Mouse (Mus musculus) liver, embryonic 12.5 days (tissue): ENCODE data around the gene Gm7682. TPM values are rescaled to one million over a fixed set of nuclear protein-coding genes. Genes with fewer than 3 reads are reported as not detected.
"Not testable (repeated sequence)": the region's sequence is repeated elsewhere in the genome, so short reads cannot be mapped to it uniquely, and the experiment has no call there.

Experiments
- ATAC-seq: fragments of 200-750 bp; cut with Nextera tagmentation; 2 replicates; pipeline ENCODE4 v1.8.0; 2017; ENCODE audit warnings: moderate number of reproducible peaks, mild to moderate bottlenecking, moderate library complexity
- H3K27ac ChIP-seq: fragments of 300-500 bp; sonication (generic); 2 replicates; pipeline ENCODE4 v1.5.1; 2016; ENCODE audit warnings: mild to moderate bottlenecking
- H3K27me3 ChIP-seq: fragments of 300-500 bp; sonication (generic); replicated peaks from 2 replicates; pipeline ENCODE4 v1.6.1; 2016; ENCODE audit warnings: mild to moderate bottlenecking, moderate library complexity
- H3K36me3 ChIP-seq: fragments of 300-500 bp; sonication (generic); 2 replicates; pipeline ENCODE4 v1.6.1; 2016; ENCODE audit warnings: mild to moderate bottlenecking, moderate library complexity
- H3K4me1 ChIP-seq: fragments of 300-500 bp; sonication (generic); 2 replicates; pipeline ENCODE4 v1.6.1; 2016
- H3K4me2 ChIP-seq: fragments of 300-500 bp; sonication (generic); 2 replicates; pipeline ENCODE4 v1.6.1; 2016; ENCODE audit warnings: mild to moderate bottlenecking, moderate library complexity
- H3K4me3 ChIP-seq: fragments of 300-500 bp; sonication (generic); 2 replicates; pipeline ENCODE4 v1.5.1; 2016; ENCODE audit warnings: mild to moderate bottlenecking, moderate library complexity
- H3K9ac ChIP-seq: fragments of 300-500 bp; sonication (generic); 2 replicates; pipeline ENCODE4 v1.6.1; 2016; ENCODE audit warnings: mild to moderate bottlenecking, moderate library complexity
- H3K9me3 ChIP-seq: fragments of 300-500 bp; sonication (generic); replicated peaks from 2 replicates; pipeline ENCODE4 v1.6.1; 2016; ENCODE audit warnings: mild to moderate bottlenecking, moderate library complexity
- WGBS: fragments of 180-500 bp; shearing (Covaris S2); methylation state at CpG from one replicate; pipeline ENCODE4 v1.1.7; 2016; ENCODE audit not compliant: insufficient replicate concordance; 5-methylcytosine and 5-hydroxymethylcytosine counted together
- polyA plus RNA-seq: library from polyadenylated mRNA; unstranded; fragments of >200 nt; fragmentation: Nextera tagmentation; extraction: Ambion mirVana; gene quantifications from 2 replicates; pipeline ENCODE4 v1.2.1, GENCODE M21; 2016

Gene Gm7682
- polyA plus RNA-seq: not detected in 2 replicates

GRCm38 (mm10) chr5:94445484-94445883 lies at the start of gene Gm7682:
Gene Gm7682 (plus strand): TSS chr5:94445784.
- not testable (repeated sequence) for H3K27me3 ChIP-seq, H3K9me3 ChIP-seq, H3K4me3 ChIP-seq, H3K36me3 ChIP-seq, H3K9ac ChIP-seq, H3K4me1 ChIP-seq, H3K4me2 ChIP-seq, H3K27ac ChIP-seq, ATAC-seq
- WGBS: no CpG with 5 or more reads among the region's 3 CpGs

Other genes with a start within 250 kb of the Gm7682 start
- not detected in 2 replicates for gene Gm3106, start 227.8 kb upstream of the Gm7682 start, polyA plus RNA-seq
- not detected in 2 replicates for gene A430089I19Rik, start 139.0 kb upstream of the Gm7682 start, polyA plus RNA-seq
- not detected in 2 replicates for gene Gm6502, start 131.3 kb upstream of the Gm7682 start, polyA plus RNA-seq
- gene AA792892, start 106.0 kb upstream of the Gm7682 start, polyA plus RNA-seq: not detected in 2 replicates
- not detected in 2 replicates for gene Gm3139, start 80.5 kb downstream of the Gm7682 start, polyA plus RNA-seq
- gene Gm3147, start 170.6 kb downstream of the Gm7682 start, polyA plus RNA-seq: not detected in 2 replicates
- not detected in 2 replicates for gene Gm6509, start 178.2 kb downstream of the Gm7682 start, polyA plus RNA-seq
- not detected in 2 replicates for gene Gm6205, start 202.6 kb downstream of the Gm7682 start, polyA plus RNA-seq